Mouse (Mus musculus): Measurements from ENCODE around the gene Gpc5. TPM values are rescaled to one million over a fixed set of nuclear protein-coding genes. Genes with fewer than 3 reads are reported as not detected.

Gene Gpc5
- polyA plus RNA-seq, 1 experiment: 23.0 TPM

- Histone ChIP-seq H3K27me3 (ENCODE audit: control insufficient read depth, insufficient read depth, low read length) (no peaks in the 10 kb centered on the region; the same call in 1 of the 2 replicates), H3K27ac (ENCODE audit: insufficient read depth, low read length) (no peak overlapping the region), H3K4me3 (replicated peaks; ENCODE audit: insufficient read depth, low read depth, low read length) (no peak overlapping the region), H3K4me1 (ENCODE audit: control insufficient read depth, insufficient read depth, low read length) (no peaks in the 10 kb centered on the region)
- no peak for TF ChIP-seq CTCF (IDR thresholded peaks at IDR 0.05; ENCODE audit: borderline replicate concordance, insufficient read depth, low read depth, low read length)
- TF ChIP-seq POLR2A (IDR thresholded peaks at IDR 0.05; ENCODE audit: borderline replicate concordance, insufficient read depth, low read length): no peak
- no peak for DNase-seq
- WGBS: 91% methylated on average over 7 of the region's 7 CpGs
Observed at GRCm38 (mm10) chr14:115078064-115078463, 14.0 kb upstream of the Gpc5 start.

- WGBS: 70% methylated on average over 12 of the region's 12 CpGs
- H3K27ac ChIP-seq (ENCODE audit: insufficient read depth, low read length): no peak overlapping the region
- H3K27me3 ChIP-seq (ENCODE audit: control insufficient read depth, insufficient read depth, low read length): no peaks in the 10 kb centered on the region
- no peaks in the 10 kb centered on the region for H3K4me1 ChIP-seq (ENCODE audit: control insufficient read depth, insufficient read depth, low read length)
- H3K4me3 ChIP-seq (replicated peaks; ENCODE audit: insufficient read depth, low read depth, low read length): no peak overlapping the region
- DNase-seq: no peak
- TF ChIP-seq POLR2A (IDR thresholded peaks at IDR 0.05; ENCODE audit: borderline replicate concordance, insufficient read depth, low read length): no peak
- no peak for TF ChIP-seq CTCF (IDR thresholded peaks at IDR 0.05; ENCODE audit: borderline replicate concordance, insufficient read depth, low read depth, low read length)
Observed at GRCm38 (mm10) chr14:115081728-115082502, 10.1 kb upstream of the Gpc5 start.

- H3K27me3 ChIP-seq (ENCODE audit: control insufficient read depth, insufficient read depth, low read length): no peaks in the 10 kb centered on the region; the same call in 1 of the 2 replicates
- no peaks in the 10 kb centered on the region for H3K4me1 ChIP-seq (ENCODE audit: control insufficient read depth, insufficient read depth, low read length)
- H3K27ac ChIP-seq (ENCODE audit: insufficient read depth, low read length): no peak overlapping the region
- H3K4me3 ChIP-seq (replicated peaks; ENCODE audit: insufficient read depth, low read depth, low read length): no peak overlapping the region
- no peak for DNase-seq
- WGBS: 95% methylated on average over 4 of the region's 4 CpGs
- TF ChIP-seq POLR2A (IDR thresholded peaks at IDR 0.05; ENCODE audit: borderline replicate concordance, insufficient read depth, low read length): no peak
- TF ChIP-seq CTCF (IDR thresholded peaks at IDR 0.05; ENCODE audit: borderline replicate concordance, insufficient read depth, low read depth, low read length): no peak
Observed at GRCm38 (mm10) chr14:115090516-115090915, 1.5 kb upstream of the Gpc5 start.

DNA sequence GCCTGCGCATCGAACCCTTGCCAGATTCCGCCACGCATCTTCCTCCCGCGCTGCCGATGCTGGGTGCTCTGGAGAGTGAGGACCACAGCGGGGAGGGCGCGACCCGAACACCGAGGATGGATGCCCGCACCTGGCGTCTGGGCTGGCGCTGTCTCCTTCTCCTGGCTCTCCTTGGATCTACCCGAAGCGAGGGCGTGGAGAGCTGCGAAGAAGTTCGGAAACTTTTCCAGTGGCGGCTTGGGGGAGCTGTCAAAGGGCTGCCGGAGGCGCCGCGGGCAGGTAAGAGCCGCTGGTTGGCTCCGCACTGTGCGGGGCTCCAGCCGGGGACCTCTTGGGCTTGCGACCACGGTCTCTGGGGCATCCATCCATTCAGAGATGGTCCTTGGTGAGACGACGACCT is 495 bp downstream of the Gpc5 start:
- 2% methylated on average over 33 of the region's 33 CpGs for WGBS
- Histone ChIP-seq H3K4me3 (replicated peaks; ENCODE audit: insufficient read depth, low read depth, low read length) (peak overlapping the region; percentile 61), H3K27me3 (ENCODE audit: control insufficient read depth, insufficient read depth, low read length) (no peaks in the 10 kb centered on the region; the same call in 1 of the 2 replicates), H3K27ac (ENCODE audit: insufficient read depth, low read length) (no peak overlapping the region), H3K4me1 (ENCODE audit: control insufficient read depth, insufficient read depth, low read length) (no peaks in the 10 kb centered on the region)
- no peak for DNase-seq
- TF ChIP-seq CTCF (IDR thresholded peaks at IDR 0.05; ENCODE audit: borderline replicate concordance, insufficient read depth, low read depth, low read length) (no peak), POLR2A (IDR thresholded peaks at IDR 0.05; ENCODE audit: borderline replicate concordance, insufficient read depth, low read length) (no peak)

GRCm38 (mm10) chr14:115092952-115093351 is 937 bp downstream of the Gpc5 start:
- Histone ChIP-seq H3K27me3 (ENCODE audit: control insufficient read depth, insufficient read depth, low read length) (no peaks in the 10 kb centered on the region; the same call in 1 of the 2 replicates), H3K4me3 (replicated peaks; ENCODE audit: insufficient read depth, low read depth, low read length) (no peak overlapping the region), H3K4me1 (ENCODE audit: control insufficient read depth, insufficient read depth, low read length) (no peaks in the 10 kb centered on the region), H3K27ac (ENCODE audit: insufficient read depth, low read length) (no peak overlapping the region)
- DNase-seq: no peak
- 40% methylated on average over 6 of the region's 6 CpGs for WGBS
- TF ChIP-seq CTCF (IDR thresholded peaks at IDR 0.05; ENCODE audit: borderline replicate concordance, insufficient read depth, low read depth, low read length) (no peak), POLR2A (IDR thresholded peaks at IDR 0.05; ENCODE audit: borderline replicate concordance, insufficient read depth, low read length) (no peak)

GRCm38 (mm10) chr14:115100617-115101299 is 8.7 kb downstream of the Gpc5 start:
- Histone ChIP-seq H3K27me3 (ENCODE audit: control insufficient read depth, insufficient read depth, low read length) (no peaks in the 10 kb centered on the region), H3K4me3 (replicated peaks; ENCODE audit: insufficient read depth, low read depth, low read length) (no peak overlapping the region), H3K4me1 (ENCODE audit: control insufficient read depth, insufficient read depth, low read length) (no peaks in the 10 kb centered on the region), H3K27ac (ENCODE audit: insufficient read depth, low read length) (no peak overlapping the region)
- no peak for DNase-seq
- TF ChIP-seq CTCF (IDR thresholded peaks at IDR 0.05; ENCODE audit: borderline replicate concordance, insufficient read depth, low read depth, low read length) (no peak), POLR2A (IDR thresholded peaks at IDR 0.05; ENCODE audit: borderline replicate concordance, insufficient read depth, low read length) (no peak)
- 81% methylated on average over 9 of the region's 9 CpGs for WGBS

GRCm38 (mm10) chr14:115106326-115106725 is 14.3 kb downstream of the Gpc5 start:
- TF ChIP-seq POLR2A (IDR thresholded peaks at IDR 0.05; ENCODE audit: borderline replicate concordance, insufficient read depth, low read length) (no peak), CTCF (IDR thresholded peaks at IDR 0.05; ENCODE audit: borderline replicate concordance, insufficient read depth, low read depth, low read length) (no peak)
- no peaks in the 10 kb centered on the region for H3K27me3 ChIP-seq (ENCODE audit: control insufficient read depth, insufficient read depth, low read length)
- no peaks in the 10 kb centered on the region for H3K4me1 ChIP-seq (ENCODE audit: control insufficient read depth, insufficient read depth, low read length)
- H3K27ac ChIP-seq (ENCODE audit: insufficient read depth, low read length): no peak overlapping the region
- H3K4me3 ChIP-seq (replicated peaks; ENCODE audit: insufficient read depth, low read depth, low read length): no peak overlapping the region
- DNase-seq: no peak

DNA sequence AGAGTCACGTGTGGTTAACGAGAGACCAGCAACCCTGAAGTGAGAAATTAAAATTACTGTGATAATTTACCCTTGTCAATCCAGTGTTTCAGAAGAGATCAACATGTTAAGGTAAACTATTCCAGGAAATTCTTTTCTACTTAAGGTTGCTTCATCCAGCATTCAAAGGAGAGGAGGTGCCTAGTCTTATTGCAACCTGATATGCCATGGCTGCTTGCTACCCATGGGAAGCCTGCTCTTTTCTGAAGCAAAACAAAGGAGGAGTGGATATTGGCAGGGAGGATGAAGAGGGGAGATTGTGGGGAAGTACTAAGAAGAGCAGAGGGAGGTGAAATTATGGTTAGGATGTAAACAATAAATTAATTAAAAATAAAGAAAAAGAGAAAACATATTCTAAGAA is 15.5 kb downstream of the Gpc5 start:
- H3K27ac ChIP-seq (ENCODE audit: insufficient read depth, low read length): no peak overlapping the region
- H3K4me1 ChIP-seq (ENCODE audit: control insufficient read depth, insufficient read depth, low read length): no peaks in the 10 kb centered on the region
- WGBS: 79% methylated on average over 2 of the region's 2 CpGs
- no peak for TF ChIP-seq CTCF (IDR thresholded peaks at IDR 0.05; ENCODE audit: borderline replicate concordance, insufficient read depth, low read depth, low read length)
- no peak for TF ChIP-seq POLR2A (IDR thresholded peaks at IDR 0.05; ENCODE audit: borderline replicate concordance, insufficient read depth, low read length)
- no peak overlapping the region for H3K4me3 ChIP-seq (replicated peaks; ENCODE audit: insufficient read depth, low read depth, low read length)
- no peaks in the 10 kb centered on the region for H3K27me3 ChIP-seq (ENCODE audit: control insufficient read depth, insufficient read depth, low read length)
- DNase-seq: no peak
